8 mouse cellular contexts compared by ENCODE assay signal in the genomic region with DNA sequence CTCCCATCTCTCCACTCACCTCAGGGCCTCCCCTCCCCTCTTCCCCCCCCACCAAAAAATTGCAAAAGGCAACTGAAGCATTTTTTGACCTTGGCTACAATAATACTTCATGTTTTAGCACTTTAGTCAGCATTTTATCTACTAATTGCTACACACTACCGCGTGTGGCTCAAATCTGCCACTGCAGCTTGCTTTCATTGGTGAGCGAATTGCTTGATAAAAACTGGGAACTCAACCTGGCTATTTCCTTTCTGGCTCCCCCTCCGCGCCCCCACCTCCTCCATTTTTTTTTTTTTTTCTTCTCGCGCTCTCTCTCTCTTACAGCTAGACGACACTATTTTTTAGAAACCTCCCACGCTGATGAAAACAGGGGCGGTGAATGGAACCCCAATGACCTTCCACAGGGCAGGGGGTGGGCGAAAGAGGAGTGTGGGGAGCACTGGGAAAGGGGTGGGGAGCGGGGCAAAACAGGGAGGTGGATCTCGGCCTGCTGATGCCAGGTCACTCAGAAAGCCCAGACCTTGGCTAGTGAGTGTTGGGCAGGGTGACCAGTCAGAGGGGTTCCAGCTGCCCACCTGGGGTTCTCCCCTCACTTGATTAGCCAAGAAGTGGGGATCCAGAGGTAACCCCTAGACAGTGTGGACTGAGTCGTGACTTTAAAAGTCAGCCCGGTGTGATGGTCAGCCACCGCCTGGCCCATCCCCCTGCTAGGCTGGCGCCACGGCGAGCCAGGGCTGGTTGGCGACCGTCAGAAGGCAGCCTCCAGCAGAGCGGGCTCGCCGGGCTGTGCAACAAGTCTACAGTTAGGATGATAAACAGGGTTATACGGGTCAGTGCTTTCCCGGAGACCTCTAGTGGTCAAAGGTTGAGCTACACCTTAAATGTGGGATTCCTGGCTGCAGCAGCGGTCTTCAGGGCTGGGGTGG. TPM values are rescaled to one million over a fixed set of nuclear protein-coding genes. Genes with fewer than 3 reads are reported as not detected.
DNase-seq lines count a peak whose midpoint lies in the region; ATAC-seq lines count a peak whose summit lies in the region.

No protein-coding gene starts in this region.

- no peaks in the 10 kb centered on the region for H3K27me3 ChIP-seq in hindbrain, embryonic 11.5 days (ENCODE audit: control insufficient read depth, insufficient read depth, low read length)

- WGBS in hindbrain, embryonic 11.5 days: 2% methylated on average over 25 of the region's 27 CpGs

- H3K9ac ChIP-seq in hindbrain, embryonic 11.5 days (ENCODE audit: low read depth, low read length): peak overlapping the region; percentile 38

- ATAC-seq in hindbrain, embryonic 11.5 days (ENCODE audit: low FRiP score): peak; percentile 80

- peak; percentile 92 for DNase-seq in R1 (ENCODE audit: low read depth, low spot score)
- DNase-seq in cerebellum, postnatal 10 days: peak; percentile 87 to 91
- DNase-seq in frontal cortex, postnatal 10 days (ENCODE audit: low spot score in 2 of 2): peak; percentile 49 to 73
- DNase-seq in hindbrain, embryonic 11.5 days (ENCODE audit: low spot score): peak; percentile 90
- peak; percentile 63 to 75 for DNase-seq in layer of hippocampus, postnatal 10 days (ENCODE audit: low spot score in 2 of 2)
- DNase-seq in lung, postnatal 14 days: peak; percentile 87
- peak; percentile 71 for DNase-seq in ovary, postnatal 14 days (ENCODE audit: low spot score)
- DNase-seq in thymus, postnatal 36 days: peak; percentile 73

- 0 out of 2 replicates have a peak, but pooled peaks cover 3% of the 10 kb centered on the region for H3K4me1 ChIP-seq in hindbrain, embryonic 11.5 days (replicated peaks; ENCODE audit: control insufficient read depth, insufficient read depth, low read length)

- no peaks in the 10 kb centered on the region for H3K9me3 ChIP-seq in hindbrain, embryonic 11.5 days (ENCODE audit: control insufficient read depth, low read length)

- peak overlapping the region; percentile 24 for H3K4me3 ChIP-seq in hindbrain, embryonic 11.5 days (ENCODE audit: low read depth, low read length)

- H3K36me3 ChIP-seq in hindbrain, embryonic 11.5 days (ENCODE audit: control insufficient read depth, insufficient read depth, low read length): no peaks in the 10 kb centered on the region

- H3K27ac ChIP-seq in hindbrain, embryonic 11.5 days (ENCODE audit: low read depth, low read length): no peak overlapping the region

- peak overlapping the region; percentile 62 for H3K4me2 ChIP-seq in hindbrain, embryonic 11.5 days (replicated peaks; ENCODE audit: low read depth, low read length)

RNA-seq across cellular contexts. Expression of a gene that starts 4.2 kb away (rescaled TPM):
- 17.5 and 23.3 TPM in 2 replicates for polyA plus RNA-seq in hindbrain, embryonic 11.5 days (2014; fragmentation: Nextera tagmentation; extraction: Ambion mirVana)
- 10 to 100 TPM; 16.0 to 18.2 TPM for total RNA-seq in layer of hippocampus, postnatal 10 days (2021)
